15 mouse cellular contexts compared by ENCODE assay signal in the genomic region with DNA sequence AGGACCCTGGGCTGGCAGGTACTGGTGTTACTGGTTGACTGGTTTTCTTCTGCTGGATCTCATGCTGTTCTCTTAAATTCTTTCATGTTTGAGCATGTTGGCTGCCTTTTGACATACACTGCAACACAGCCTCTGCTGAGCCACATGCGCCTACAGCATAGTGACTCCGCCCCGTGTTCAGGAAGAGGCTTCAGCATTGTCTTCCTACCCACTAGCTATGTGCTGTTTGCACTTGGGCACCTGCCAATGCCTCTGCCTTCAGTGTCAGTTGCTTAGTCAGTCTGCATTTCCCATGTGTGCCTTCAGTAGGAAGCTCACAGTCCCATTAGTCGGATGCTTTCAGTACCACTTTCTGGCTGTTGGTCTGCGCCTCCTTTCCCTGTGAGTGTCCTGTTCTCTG. TPM values are rescaled to one million over a fixed set of nuclear protein-coding genes. Genes with fewer than 3 reads are reported as not detected.
DNase-seq lines count a peak whose midpoint lies in the region; ATAC-seq and TF ChIP-seq lines count a peak whose summit lies in the region.
"Had no signal": no experiment of that assay in that cellular context is flagged by ENCODE, and none has a peak within 500 bp of the region (broad histone marks: within the 10 kb centered on the region; RNA-seq: fewer than 3 reads in every experiment).

No protein-coding gene starts in this region.

- H3K27me3 ChIP-seq in kidney, embryonic 14.5 days (ENCODE audit: control insufficient read depth, insufficient read depth, low read length), result no peaks in the 10 kb centered on the region
- H3K27me3 ChIP-seq in stomach, embryonic 16.5 days (ENCODE audit: control insufficient read depth, insufficient read depth, low read length), result no peaks in the 10 kb centered on the region
- H3K27me3 ChIP-seq in stomach, postnatal 0 days (ENCODE audit: control insufficient read depth, insufficient read depth, low read length), result no peaks in the 10 kb centered on the region
- no peaks in the 10 kb centered on the region for H3K27me3 ChIP-seq in intestine, embryonic 16.5 days (replicated peaks; ENCODE audit: control insufficient read depth, insufficient read depth, low read length)
- H3K27me3 ChIP-seq: intestine, embryonic 15.5 days; liver, embryonic 15.5 days; midbrain, embryonic 15.5 days; neural tube, embryonic 15.5 days had no signal

- ATAC-seq in kidney, embryonic 14.5 days (ENCODE audit: low FRiP score, low TSS enrichment), result no peak
- no peak for ATAC-seq in stomach, embryonic 16.5 days (ENCODE audit: insufficient read depth, low FRiP score)
- ATAC-seq in stomach, postnatal 0 days (ENCODE audit: low FRiP score, low TSS enrichment), result no peak
- peak; percentile 63 for ATAC-seq in megakaryocyte progenitor cell, adult 5-6 weeks (replicated peaks; ENCODE audit: poor library complexity)
- no peak for ATAC-seq in intestine, embryonic 16.5 days
- ATAC-seq: forebrain, embryonic 14.5 days; intestine, embryonic 15.5 days; midbrain, embryonic 15.5 days had no signal

- H3K9me3 ChIP-seq in kidney, embryonic 14.5 days (ENCODE audit: control insufficient read depth, low read length), result no peaks in the 10 kb centered on the region
- H3K9me3 ChIP-seq in stomach, embryonic 16.5 days (replicated peaks; ENCODE audit: control insufficient read depth, low read length), result no peaks in the 10 kb centered on the region
- H3K9me3 ChIP-seq in stomach, postnatal 0 days (ENCODE audit: control insufficient read depth, low read length), result no peaks in the 10 kb centered on the region
- H3K9me3 ChIP-seq in intestine, embryonic 16.5 days (ENCODE audit: control insufficient read depth, low read length), result no peaks in the 10 kb centered on the region
- H3K9me3 ChIP-seq: intestine, embryonic 15.5 days; liver, embryonic 15.5 days; midbrain, embryonic 15.5 days; neural tube, embryonic 15.5 days had no signal

- WGBS in kidney, embryonic 14.5 days, result 84% methylated on average over 5 of the region's 5 CpGs
- WGBS in stomach, embryonic 16.5 days, result 86% methylated on average over 5 of the region's 5 CpGs
- 71% methylated on average over 5 of the region's 5 CpGs for WGBS in stomach, postnatal 0 days
- WGBS in intestine, embryonic 16.5 days, result 90% methylated on average over 5 of the region's 5 CpGs

- H3K27ac ChIP-seq in kidney, embryonic 14.5 days (ENCODE audit: low read depth, low read length), result no peak overlapping the region
- H3K27ac ChIP-seq in stomach, embryonic 16.5 days (ENCODE audit: low read length), result 0 out of 2 replicates have a peak overlapping the region, but pooled peaks have one; percentile 29
- no peak overlapping the region for H3K27ac ChIP-seq in stomach, postnatal 0 days (replicated peaks)
- no peak overlapping the region for H3K27ac ChIP-seq in intestine, embryonic 16.5 days (ENCODE audit: low read length)
- H3K27ac ChIP-seq: intestine, embryonic 15.5 days; liver, embryonic 15.5 days; midbrain, embryonic 15.5 days; neural tube, embryonic 15.5 days had no signal

- no peak overlapping the region for H3K4me2 ChIP-seq in kidney, embryonic 14.5 days (replicated peaks; ENCODE audit: low read depth, low read length)
- H3K4me2 ChIP-seq in stomach, embryonic 16.5 days (ENCODE audit: low read depth, low read length), result no peak overlapping the region
- no peak overlapping the region for H3K4me2 ChIP-seq in stomach, postnatal 0 days (replicated peaks; ENCODE audit: low read depth)
- no peak overlapping the region for H3K4me2 ChIP-seq in intestine, embryonic 16.5 days (ENCODE audit: low read depth, low read length)
- H3K4me2 ChIP-seq: intestine, embryonic 15.5 days; liver, embryonic 15.5 days; midbrain, embryonic 15.5 days; neural tube, embryonic 15.5 days had no signal

- H3K4me1 ChIP-seq in kidney, embryonic 14.5 days (ENCODE audit: control insufficient read depth, insufficient read depth, low read length), result no peaks in the 10 kb centered on the region
- H3K4me1 ChIP-seq in stomach, embryonic 16.5 days (ENCODE audit: control insufficient read depth, insufficient read depth, low read length), result no peaks in the 10 kb centered on the region
- H3K4me1 ChIP-seq in stomach, postnatal 0 days (replicated peaks; ENCODE audit: control insufficient read depth, insufficient read depth), result no peaks in the 10 kb centered on the region
- H3K4me1 ChIP-seq in intestine, embryonic 16.5 days (ENCODE audit: control insufficient read depth, insufficient read depth, low read length), result no peaks in the 10 kb centered on the region
- H3K4me1 ChIP-seq: intestine, embryonic 15.5 days; midbrain, embryonic 15.5 days; neural tube, embryonic 15.5 days had no signal

- H3K4me3 ChIP-seq in kidney, embryonic 14.5 days (ENCODE audit: low read length), result no peak overlapping the region
- no peak overlapping the region for H3K4me3 ChIP-seq in stomach, embryonic 16.5 days (replicated peaks; ENCODE audit: low read length)
- no peak overlapping the region for H3K4me3 ChIP-seq in stomach, postnatal 0 days (ENCODE audit: low read depth, low read length)
- no peak overlapping the region for H3K4me3 ChIP-seq in intestine, embryonic 16.5 days (ENCODE audit: low read length)
- H3K4me3 ChIP-seq: heart, adult 2 months; intestine, embryonic 15.5 days; liver, embryonic 15.5 days; midbrain, embryonic 15.5 days; neural tube, embryonic 15.5 days had no signal

- peaks cover 74% of the 10 kb centered on the region for H3K36me3 ChIP-seq in kidney, embryonic 14.5 days (ENCODE audit: control insufficient read depth, insufficient read depth, low read length)
- H3K36me3 ChIP-seq in stomach, embryonic 16.5 days (ENCODE audit: control insufficient read depth, insufficient read depth, low read length), result peaks cover 11% of the 10 kb centered on the region; the same call in 1 of the 2 replicates
- H3K36me3 ChIP-seq in stomach, postnatal 0 days (ENCODE audit: control insufficient read depth, insufficient read depth, low read length), result peaks cover 10% of the 10 kb centered on the region
- peaks cover 11% of the 10 kb centered on the region for H3K36me3 ChIP-seq in intestine, embryonic 16.5 days (ENCODE audit: control insufficient read depth, insufficient read depth, low read length)

- H3K9ac ChIP-seq in kidney, embryonic 14.5 days (ENCODE audit: low read depth, low read length), result no peak overlapping the region
- H3K9ac ChIP-seq in stomach, embryonic 16.5 days (ENCODE audit: low read length), result no peak overlapping the region
- H3K9ac ChIP-seq in stomach, postnatal 0 days (ENCODE audit: low read length), result no peak overlapping the region
- H3K9ac ChIP-seq in intestine, embryonic 16.5 days (ENCODE audit: low read depth, low read length), result no peak overlapping the region
- H3K9ac ChIP-seq: intestine, embryonic 15.5 days; liver, embryonic 15.5 days; midbrain, embryonic 15.5 days; neural tube, embryonic 15.5 days had no signal

- TF ChIP-seq CTCF in stomach, postnatal 0 days (IDR thresholded peaks at IDR 0.05; ENCODE audit: low read depth), result no peak

- TF ChIP-seq EP300 in stomach, postnatal 0 days (optimal IDR thresholded peaks at IDR 0.05), result no peak

- peak; percentile 37 to 46 for DNase-seq in adrenal gland, postnatal 36 days
- DNase-seq in adrenal gland, postnatal 4 days (ENCODE audit: low spot score in 2 of 2), result no peak
- peak; percentile 43 to 54 for DNase-seq in kidney, postnatal 36 days
- no peak for DNase-seq in stomach, postnatal 0 days (ENCODE audit: low spot score)
- DNase-seq: right cerebral cortex, postnatal 4 days had no signal

RNA-seq across cellular contexts. Expression of gene Sfswap, which starts 23.7 kb away (rescaled TPM):
- total RNA-seq in adrenal gland, postnatal 36 days (2021), result 10 to 100 TPM; 44.8 to 55.6 TPM
- 10 to 100 TPM; 96.7 to 97.2 TPM for total RNA-seq in adrenal gland, postnatal 4 days (2021)
- 53.2 and 56.6 TPM in 2 replicates for polyA plus RNA-seq in kidney, embryonic 14.5 days (2014; fragmentation: Nextera tagmentation; extraction: Ambion mirVana)
- polyA plus RNA-seq in stomach, embryonic 16.5 days (2015; fragmentation: Nextera tagmentation; extraction: Ambion mirVana), result 32.9 and 35.5 TPM in 2 replicates
- polyA plus RNA-seq in stomach, postnatal 0 days (2015; fragmentation: Nextera tagmentation; extraction: Ambion mirVana), result 21.3 and 21.7 TPM in 2 replicates
- 42.3 and 60.8 TPM in 2 replicates for total RNA-seq in megakaryocyte progenitor cell, adult 5-6 weeks (2015)
- 57.1 and 66.2 TPM in 2 replicates for total RNA-seq in megakaryocyte progenitor cell, adult 5-6 weeks (2017)
- polyA plus RNA-seq in intestine, embryonic 16.5 days (2015; fragmentation: Nextera tagmentation; extraction: Ambion mirVana), result 26.4 and 28.1 TPM in 2 replicates

RNA-seq across cellular contexts. Expression of gene Mmp17, which starts 59.2 kb away (rescaled TPM):
- total RNA-seq in adrenal gland, postnatal 36 days (2021), result 1 to 10 TPM in 1 of 2 experiments, under 1 TPM in 1; 0.95 to 1.9 TPM
- total RNA-seq in adrenal gland, postnatal 4 days (2021), result 1 to 10 TPM; 1.5 to 1.9 TPM
- polyA plus RNA-seq in kidney, embryonic 14.5 days (2014; fragmentation: Nextera tagmentation; extraction: Ambion mirVana), result 2.0 TPM in 2 replicates
- 2.5 and 3.3 TPM in 2 replicates for polyA plus RNA-seq in stomach, embryonic 16.5 days (2015; fragmentation: Nextera tagmentation; extraction: Ambion mirVana)
- polyA plus RNA-seq in stomach, postnatal 0 days (2015; fragmentation: Nextera tagmentation; extraction: Ambion mirVana), result 2.2 and 2.6 TPM in 2 replicates
- total RNA-seq in megakaryocyte progenitor cell, adult 5-6 weeks (2015), result 0.10 TPM in 1 of 2 replicates, not detected in the other
- total RNA-seq in megakaryocyte progenitor cell, adult 5-6 weeks (2017), result not detected in 2 replicates
- 3.6 and 4.8 TPM in 2 replicates for polyA plus RNA-seq in intestine, embryonic 16.5 days (2015; fragmentation: Nextera tagmentation; extraction: Ambion mirVana)

Comparison
In these comparisons a context has a peak if more than half of its experiments do, and no peak if none do; other contexts are left out.
1. DNase-seq: peak in adrenal gland, postnatal 36 days (2 of 2) and kidney, postnatal 36 days (2 of 2); none in adrenal gland, postnatal 4 days (0 of 2) and stomach, postnatal 0 days (single experiment).